Mouse (Mus musculus): ENCODE data around the gene Scarb2. TPM values are rescaled to one million over a fixed set of nuclear protein-coding genes. Genes with fewer than 3 reads are reported as not detected.
"Not testable (repeated sequence)": the region's sequence is repeated elsewhere in the genome, so short reads cannot be mapped to it uniquely, and the experiment has no call there.

The Scarb2 gene
- total RNA-seq (2021) = 10 to 100 TPM; 69.8 to 76.7 TPM
- long read RNA-seq, experiment 1, full-length matches to known transcripts = 32 of 43 reads
- long read RNA-seq, experiment 1, partial matches to known transcripts = 2 of 43 reads
- long read RNA-seq, experiment 1, other reads (novel, unspliced or antisense) = 9 of 43 reads
- long read RNA-seq, experiment 2, full-length matches to known transcripts = 19 of 37 reads
- long read RNA-seq, experiment 2, partial matches to known transcripts = 2 of 37 reads
- long read RNA-seq, experiment 2, other reads (novel, unspliced or antisense) = 16 of 37 reads

DNA sequence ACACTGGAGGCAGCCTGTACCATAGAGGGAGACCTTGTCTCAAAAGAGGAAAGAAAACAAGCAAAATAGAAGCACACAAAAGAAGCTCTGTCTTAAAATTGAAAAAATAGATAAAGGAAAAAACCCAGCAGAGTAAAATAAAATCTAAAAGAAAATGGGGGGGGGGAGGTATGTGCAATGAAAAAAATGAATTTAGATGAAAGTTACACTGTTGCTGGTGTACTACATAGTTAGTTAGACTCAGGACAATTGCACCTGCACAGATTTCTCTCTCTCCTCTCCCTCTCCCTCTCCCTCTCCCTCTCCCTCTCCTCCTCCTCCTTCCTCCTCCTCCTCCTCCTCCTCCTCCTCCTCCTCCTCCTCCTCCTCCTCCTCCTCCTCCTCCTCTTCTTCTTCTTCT lies at the start of gene Scarb2:
Gene Scarb2, minus strand, starts transcription at position 101 of the 400 bp plus-strand sequence.
- DNase-seq = no peak
- intact Hi-C loops (cut with DNase I) = loop anchor here (5.0 kb wide), 1 partner anchor 96 kb away; the partner anchor contains the start of gene Stbd1

DNA sequence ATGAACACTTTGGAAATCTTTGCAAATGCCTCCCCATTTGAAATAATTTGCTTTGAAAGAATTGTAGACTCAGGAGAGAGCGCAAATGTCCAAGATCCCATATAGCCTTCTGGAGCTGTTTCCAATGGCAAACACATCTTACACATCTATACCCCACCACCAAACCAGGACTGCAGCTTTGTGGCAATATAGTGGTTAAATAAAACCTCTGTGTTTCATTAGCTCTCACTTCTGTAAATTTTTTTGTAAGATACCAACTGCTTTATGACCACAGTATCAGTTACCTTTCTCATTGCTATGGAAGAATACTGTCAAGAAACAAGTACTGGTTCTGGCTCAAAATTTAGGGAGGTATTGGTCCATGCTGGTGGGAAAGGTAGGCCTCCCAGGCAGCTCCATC lies 49.3 kb upstream of the Scarb2 start:
- intact Hi-C loops (cut with DNase I) = loop anchor here (5.0 kb wide), 1 partner anchor 36 kb away; no protein-coding TSS in a partner anchor
- no peak for DNase-seq

DNA sequence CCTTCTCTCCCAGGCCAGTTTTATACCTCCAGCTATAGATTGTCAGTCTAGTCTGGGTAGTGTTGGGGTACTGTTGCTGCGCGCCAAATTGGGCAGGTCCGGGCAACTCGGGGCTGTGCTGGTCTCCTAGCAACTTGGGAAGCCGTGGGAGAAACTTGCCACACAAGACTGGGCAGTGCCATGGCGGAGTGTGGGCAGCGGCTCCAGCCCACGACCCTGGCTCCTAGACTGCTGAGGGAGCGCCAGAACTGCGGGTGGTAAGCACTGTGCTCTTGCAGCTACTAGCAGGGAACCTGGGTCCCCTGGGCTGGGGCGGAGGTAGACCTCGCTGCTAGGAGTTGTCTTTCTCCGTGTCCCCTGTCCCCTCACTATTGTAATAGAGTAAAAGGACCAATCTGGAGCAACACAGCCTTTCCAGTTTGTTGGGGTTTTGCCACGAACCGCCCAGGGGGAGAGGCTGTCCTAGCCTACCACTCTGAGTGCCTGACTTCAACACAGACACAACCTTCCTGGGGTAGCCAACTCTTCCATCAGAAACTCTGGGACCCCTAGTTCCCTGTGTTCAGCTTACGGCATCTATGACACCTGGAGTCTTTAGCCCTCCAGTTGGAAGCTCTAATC lies 48.4 kb upstream of the Scarb2 start, which contains the start of gene Fam47e:
Gene Fam47e, plus strand, starts transcription at position 179 of the 621 bp plus-strand sequence.
- no peak for DNase-seq
- intact Hi-C loops (cut with DNase I) = loop anchor here (5.0 kb wide), 2 partner anchors 37 to 93 kb away; no protein-coding TSS in a partner anchor

DNA sequence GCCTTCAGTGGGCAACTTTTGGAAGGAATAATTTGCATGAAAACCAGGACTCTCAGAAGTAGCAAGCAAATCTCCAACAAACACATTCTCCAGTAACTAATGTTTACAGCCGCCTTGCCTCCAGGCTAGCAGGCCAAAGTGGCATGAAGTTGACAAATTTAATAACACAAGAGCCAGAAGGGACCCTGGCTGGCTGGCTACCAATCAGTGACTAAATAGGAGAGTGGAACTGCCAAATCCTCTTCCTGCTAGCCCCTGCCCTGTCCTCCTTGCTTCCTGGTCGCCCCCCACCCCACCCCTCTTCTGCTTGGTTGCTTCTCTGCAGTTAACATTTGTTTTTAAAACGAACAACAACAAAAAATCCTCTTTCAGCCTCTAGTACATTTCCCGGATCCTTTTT lies 47.8 kb upstream of the Scarb2 start:
- intact Hi-C loops (cut with DNase I) = loop anchor here (5.0 kb wide), 1 partner anchor 92 kb away; no protein-coding TSS in a partner anchor
- DNase-seq = no peak

DNA sequence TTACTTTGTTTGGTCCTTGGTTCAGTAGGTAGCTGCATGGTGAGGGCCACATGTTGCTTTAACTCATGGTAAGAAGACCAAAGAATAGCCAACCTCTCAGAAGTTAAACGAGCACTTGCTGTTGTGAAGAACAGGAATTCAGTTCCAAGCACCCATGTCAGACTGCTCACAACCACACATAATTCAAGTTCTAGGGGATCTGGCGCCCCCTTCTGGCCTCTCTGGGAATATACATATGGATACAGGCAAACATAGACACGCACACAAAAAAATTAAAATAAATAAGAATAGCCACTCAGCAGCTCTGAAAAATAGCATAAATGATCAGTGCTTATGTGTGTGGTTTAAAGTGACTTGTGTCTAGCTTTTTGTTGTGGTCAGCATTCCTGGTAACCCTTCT lies 47.3 kb upstream of the Scarb2 start:
- DNase-seq = no peak

DNA sequence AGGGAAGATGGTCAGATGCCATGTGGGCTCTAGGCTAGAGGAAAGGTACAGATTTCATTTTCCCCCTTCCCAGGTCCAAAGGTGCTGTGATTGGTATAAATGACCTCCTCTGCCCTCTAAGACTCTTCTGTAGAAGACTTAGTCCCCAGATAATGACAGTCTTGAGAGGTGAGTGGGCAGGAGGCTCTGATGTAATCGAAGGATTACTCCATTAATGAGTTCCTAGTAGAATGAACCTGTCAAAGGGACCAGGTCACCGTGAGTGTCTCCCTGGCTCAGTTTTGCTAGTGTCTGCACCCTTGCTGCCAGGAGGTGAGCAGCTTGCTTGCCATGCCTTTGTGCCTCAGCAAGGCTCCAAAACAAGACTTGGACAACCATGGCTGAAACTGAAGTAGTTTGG lies 46.0 kb upstream of the Scarb2 start:
- intact Hi-C loops (cut with DNase I) = loop anchor here (5.0 kb wide), 1 partner anchor 90 kb away; no protein-coding TSS in a partner anchor

More for the DNA sequence above, 47.3 kb upstream of the Scarb2 start:
- intact Hi-C loops (cut with DNase I) = loop anchor here (5.0 kb wide), 1 partner anchor 92 kb away; no protein-coding TSS in a partner anchor

DNA sequence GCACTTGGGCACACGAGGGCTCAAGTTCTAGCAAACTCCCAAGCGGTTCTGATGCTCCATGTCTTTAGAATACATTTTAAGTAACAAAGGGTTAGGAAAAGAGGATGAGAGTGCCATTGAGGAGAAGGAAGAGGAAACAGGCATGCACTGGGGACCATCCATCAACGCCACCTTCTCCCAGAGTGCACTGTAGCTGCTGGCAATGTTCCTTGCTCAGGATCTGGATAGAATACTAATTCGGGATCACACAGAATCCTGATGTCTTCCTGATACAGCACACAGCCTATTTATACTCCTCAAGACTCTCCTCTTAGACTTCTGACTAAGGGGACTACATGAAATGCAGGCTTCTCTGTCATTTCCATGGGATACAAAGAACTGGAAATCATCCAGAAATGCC lies 33.1 kb upstream of the Scarb2 start:
- intact Hi-C loops (cut with DNase I) = no loop called here
- no peak for DNase-seq

More for the DNA sequence above, 46.0 kb upstream of the Scarb2 start:
- DNase-seq = no peak

DNA sequence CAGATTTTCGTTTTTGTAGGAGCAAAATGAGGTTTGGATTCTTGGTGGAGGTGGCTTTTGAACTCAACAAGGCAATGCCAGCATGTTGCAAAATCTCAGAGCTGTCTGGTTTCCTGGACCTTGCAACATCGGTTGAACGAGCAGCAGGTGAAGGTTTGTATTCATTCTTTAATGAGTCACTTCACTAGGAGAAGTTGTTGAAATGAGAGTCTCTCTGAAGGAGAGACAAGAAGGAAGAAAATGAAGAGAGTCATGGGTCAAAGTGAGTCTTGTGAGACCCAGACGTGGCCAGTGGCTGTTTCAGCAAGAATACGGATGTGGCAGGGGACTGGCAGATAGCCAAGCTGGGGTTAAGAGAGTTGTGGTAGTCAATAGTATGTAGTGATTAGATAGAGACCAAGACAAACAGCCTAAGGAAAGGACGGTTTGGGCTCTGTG lies 18.2 kb upstream of the Scarb2 start:
- no peak for DNase-seq
- intact Hi-C loops (cut with DNase I) = no loop called here

DNA sequence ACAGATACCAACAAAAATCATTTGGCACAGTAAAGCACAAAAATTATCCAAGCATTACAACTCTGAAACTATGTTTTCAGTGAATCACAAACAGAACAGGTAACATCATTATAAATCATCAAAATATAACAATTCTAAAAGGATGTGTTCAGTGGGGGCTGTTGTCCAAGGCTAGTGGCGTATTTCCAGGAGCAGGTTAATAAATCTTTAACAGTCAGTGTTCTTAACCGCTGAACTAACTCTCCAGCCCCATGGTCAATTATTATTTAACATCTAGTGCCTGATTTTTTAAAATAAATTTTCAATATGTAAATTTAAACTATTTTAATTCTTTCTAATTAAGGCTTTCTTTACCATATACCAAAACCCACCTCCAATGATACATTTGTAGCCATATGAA lies 14.5 kb upstream of the Scarb2 start:
- intact Hi-C loops (cut with DNase I); DNase-seq: not testable (repeated sequence)

DNA sequence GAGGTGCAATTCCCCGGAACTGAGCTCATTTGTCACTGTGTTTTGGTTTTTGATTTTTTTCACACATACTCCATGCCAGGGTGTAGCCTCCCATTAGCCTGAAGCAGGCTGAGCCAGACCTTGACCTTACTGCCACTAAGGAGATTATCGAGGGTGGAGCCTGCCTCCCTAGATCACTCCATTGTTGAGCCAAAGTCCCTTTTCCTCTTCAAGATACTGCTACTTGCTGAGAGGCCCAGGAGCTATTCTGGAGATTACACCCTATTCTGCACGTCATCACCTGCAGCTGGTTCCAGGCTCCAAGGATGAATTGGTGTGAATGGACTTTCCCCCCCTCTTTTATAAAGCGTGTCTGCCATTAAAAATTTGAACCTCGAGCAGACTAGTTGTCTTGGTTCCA lies 5.4 kb upstream of the Scarb2 start:
- intact Hi-C loops (cut with DNase I) = no loop called here
- DNase-seq = no peak

DNA sequence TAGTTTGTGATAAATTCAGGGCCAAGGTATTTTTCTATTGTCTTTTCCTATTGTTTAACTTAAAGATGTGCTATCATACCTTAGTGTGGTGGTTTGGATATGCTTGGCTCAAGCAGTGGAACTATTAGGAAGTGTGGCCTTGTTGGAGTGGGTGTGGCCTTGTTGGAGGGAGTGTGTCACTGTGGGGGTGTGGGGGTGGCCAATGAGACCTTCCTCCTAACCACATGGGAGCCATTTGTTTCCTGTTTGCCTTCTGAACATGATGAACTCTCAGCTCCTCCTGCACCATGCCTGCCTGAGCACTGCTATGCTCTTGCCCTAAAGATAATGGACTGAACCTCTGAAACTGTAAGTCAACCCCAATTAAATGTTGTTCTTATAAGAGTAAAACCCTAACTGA lies 4.6 kb upstream of the Scarb2 start:
- no peak for DNase-seq
- intact Hi-C loops (cut with DNase I) = no loop called here

DNA sequence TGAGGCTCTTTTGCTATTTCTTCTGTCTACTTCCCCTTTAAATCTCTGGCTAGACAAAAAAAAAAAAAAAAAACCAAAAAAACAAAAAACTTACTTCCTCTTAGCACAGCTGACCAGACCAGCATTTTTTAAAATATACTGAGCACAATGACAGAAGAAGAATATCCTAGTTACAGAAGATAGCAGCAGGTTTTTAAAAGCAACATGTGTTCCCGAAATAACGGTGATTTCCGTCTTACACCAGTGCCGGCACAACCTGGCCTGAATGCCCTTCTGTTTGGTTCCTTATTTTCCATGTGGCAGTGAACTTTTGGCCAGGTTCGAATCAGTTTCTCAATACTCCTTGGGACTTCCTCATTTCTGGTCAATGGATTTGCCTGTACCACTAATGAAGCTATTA lies 2.2 kb upstream of the Scarb2 start:
- DNase-seq = no peak
- intact Hi-C loops (cut with DNase I) = loop anchor here (2.0 to 5.0 kb wide), 2 partner anchors 48 to 93 kb away; partner anchors contain the start of gene Stbd1

DNA sequence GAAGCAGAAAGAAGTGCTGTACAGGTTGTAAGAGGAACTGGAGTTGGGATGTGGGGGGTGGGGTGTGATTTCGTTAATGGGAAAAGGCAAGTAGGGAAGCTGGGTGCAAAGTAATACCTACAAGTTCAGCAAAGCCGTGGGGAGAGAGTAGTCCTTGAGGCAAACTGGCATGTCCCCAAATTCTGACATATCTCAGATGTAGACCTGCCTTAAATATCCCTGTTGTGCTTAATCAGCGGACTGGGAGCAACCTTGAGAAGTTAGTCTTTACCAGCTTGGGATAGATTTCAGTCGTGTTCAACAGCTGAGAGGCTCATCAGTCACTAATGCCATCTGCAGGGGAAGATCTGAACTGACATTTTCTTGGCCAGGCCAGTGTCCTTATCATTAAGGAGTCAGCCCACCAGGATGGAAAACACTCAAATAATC lies 318 bp downstream of the Scarb2 start:
- no peak for DNase-seq
- intact Hi-C loops (cut with DNase I) = loop anchor here (5.0 kb wide), 1 partner anchor 96 kb away; the partner anchor contains the start of gene Stbd1

DNA sequence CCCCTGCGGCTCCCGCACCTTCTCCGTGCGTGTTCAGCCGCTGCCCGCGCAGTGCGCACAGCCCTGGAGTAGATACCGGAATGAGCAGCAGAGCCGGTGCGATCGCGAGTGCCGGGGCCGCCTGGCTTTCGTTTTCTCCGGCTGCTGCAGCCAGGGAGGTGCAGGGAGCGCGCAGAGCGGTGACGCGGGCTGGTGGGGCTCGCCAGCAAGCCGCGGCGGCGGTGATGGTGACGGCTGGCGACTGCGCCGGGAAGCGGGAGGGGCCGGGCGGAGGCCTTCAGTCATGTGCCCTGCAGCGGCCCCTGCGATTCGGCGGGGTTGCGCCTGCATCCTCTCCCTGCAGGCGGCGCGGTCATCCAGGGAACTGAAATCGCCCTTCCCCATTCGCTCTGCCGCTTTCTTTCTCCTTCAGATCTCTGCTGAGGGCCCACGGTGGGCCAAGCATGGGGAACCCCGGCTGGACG lies 1.2 kb downstream of the Scarb2 start:
- intact Hi-C loops (cut with DNase I) = loop anchor here (5.0 kb wide), 1 partner anchor 97 kb away; the partner anchor contains the start of gene Stbd1
- peak; percentile 95 to 96 for DNase-seq

DNA sequence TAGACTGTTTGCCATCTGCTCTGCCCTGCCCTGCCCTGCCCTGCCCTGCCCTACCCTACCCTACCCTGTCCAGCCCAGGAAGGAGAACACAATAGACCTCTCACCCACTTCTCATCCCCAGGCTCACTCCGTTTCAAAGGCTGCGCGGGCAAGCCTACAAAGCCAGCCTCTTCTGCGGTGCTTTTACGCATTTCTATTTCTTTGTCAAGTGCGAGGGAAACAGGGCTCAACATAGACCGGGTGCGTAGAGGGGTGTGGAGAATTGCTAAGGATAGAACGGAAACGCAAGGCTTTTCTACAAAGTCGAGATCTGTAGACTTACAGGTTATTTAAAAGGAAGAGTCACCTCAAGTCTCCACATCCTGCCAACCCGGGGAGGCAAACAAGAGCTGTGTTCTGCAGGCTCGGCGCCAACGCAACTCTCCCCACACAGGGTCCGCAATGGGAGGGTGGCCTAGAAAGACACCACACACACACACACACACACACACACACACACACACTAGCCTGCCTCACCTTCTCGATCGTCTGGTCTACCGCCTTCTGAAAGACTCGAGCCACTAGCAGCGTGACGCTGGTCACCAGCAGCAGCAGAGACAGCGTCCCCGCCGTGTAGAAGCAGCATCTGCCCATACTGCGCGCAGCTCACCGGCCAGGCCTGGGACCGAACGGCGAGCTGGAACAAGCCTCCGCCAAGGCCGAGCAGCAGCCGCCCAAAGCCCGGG lies 1.8 kb downstream of the Scarb2 start:
- intact Hi-C loops (cut with DNase I) = loop anchor here (5.0 kb wide), 1 partner anchor 97 kb away; the partner anchor contains the start of gene Stbd1
- DNase-seq = peak in 1 of 2 experiments; percentile 25

DNA sequence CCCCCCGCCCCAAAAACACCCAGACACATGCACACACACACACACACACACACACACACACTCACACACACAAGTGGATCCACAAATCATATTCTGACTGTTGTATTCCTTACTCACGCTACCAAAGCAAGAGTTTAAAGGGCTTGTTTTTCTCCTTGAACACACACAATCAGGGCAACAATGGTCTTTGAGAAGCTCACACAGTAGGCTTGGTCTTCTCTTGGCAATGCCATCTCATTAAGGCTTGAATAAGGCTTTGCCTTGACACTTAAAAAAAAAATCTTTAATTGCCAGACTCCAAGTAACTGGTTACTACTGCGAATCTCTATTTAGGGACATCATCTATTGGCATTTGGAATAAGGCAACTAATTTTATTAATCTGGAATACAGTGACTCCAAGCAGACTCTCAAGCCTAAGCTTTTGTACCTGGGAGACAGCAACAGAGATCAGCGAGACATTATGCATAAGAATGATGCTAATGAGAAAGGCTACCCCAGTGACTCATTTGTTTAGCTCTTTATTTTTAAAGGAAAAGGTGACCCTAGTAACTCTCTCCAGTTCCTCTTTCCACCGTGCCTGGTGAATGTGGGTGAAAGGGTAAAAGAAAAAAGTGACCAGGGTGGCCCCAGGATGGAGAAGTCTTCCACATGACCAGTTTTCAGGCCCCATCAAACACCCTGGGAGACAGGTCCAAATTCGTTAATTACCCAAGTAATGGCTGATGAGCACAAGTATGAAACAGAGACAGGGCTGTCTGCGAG lies 2.6 kb downstream of the Scarb2 start:
- intact Hi-C loops (cut with DNase I) = no loop called here
- DNase-seq = no peak

DNA sequence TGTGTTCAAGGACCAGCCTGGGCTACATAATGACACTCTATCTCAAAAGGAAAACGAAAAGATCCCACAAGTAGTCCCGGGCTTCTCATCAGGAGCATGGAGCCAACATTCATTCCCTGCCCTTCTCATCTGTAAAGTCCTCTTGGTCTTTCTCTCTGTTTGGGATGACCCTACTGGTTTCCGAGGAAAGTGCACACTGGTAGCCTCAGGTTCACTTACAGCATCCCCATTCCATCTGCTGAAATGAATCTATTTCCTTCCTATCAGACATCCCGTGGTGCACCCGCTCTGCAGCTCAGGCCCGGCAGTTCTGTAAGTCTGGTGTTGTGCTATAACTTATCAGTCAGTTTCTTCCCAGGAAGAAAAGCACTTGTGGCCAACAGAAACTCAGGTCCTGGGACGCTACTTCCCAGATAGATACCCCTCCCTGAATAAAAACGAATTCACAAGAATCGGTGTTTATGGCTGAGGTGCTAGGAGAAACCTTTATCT lies 3.2 kb downstream of the Scarb2 start:
- intact Hi-C loops (cut with DNase I) = no loop called here
- no peak for DNase-seq

DNA sequence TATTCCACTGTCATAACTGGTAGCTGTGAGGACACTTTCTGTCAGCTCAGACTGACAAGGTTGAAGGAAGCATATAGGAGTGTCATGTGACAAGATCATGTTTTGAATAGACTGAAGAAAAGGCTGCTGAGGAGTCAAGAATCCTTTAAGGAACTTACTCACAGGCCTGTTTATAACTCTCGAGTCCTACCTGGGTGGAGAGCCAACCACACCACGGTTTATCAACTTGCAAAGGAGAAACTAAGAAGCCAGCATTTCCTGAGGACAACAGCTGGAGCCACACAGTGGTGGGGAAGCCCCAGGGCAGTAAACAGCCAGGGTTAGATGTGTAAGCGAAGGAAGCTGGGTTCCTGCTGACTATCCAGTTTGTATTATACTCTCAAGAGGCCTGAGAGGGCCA lies 7.3 kb downstream of the Scarb2 start:
- intact Hi-C loops (cut with DNase I) = no loop called here
- DNase-seq = no peak

DNA sequence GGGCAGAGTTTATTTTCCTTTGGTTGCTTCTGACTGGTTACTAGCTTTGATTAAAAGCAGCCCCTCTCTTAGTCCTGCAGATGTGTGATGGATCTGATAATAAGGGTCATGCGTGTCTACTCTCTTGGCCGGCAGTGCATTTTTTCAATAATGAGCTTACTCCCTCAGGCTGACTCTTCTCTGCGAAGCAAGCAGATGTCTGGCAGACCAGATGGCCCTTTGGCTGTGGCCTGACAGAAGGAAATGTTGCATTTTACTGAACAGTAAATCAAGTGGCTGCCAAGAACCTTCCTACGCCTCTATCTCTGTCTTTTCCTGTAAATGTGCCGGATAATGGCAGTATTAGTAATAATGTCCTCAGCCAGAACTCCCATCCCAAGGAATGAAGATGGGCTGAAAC lies 8.0 kb downstream of the Scarb2 start:
- intact Hi-C loops (cut with DNase I) = no loop called here
- peak in 1 of 2 experiments; percentile 34 for DNase-seq

DNA sequence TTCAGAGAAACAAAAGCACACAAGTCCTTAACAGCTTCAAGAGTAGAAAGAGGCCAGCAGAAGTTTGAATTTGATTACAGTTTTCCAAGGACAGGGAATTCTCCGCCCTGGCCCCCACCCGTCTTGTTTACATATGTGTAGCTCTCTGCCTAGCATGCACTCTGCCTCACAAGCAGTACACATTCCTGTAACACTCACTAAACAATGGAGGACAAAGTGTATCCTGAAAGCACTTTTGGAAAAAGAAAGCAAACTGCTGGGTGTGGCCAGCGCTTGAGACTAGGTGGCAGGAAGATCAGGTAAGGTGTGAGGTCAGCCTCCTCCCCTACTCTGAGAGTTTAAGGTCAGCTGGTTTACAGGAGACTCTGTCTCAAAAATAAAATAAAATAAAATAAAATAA lies 8.4 kb downstream of the Scarb2 start:
- intact Hi-C loops (cut with DNase I) = no loop called here

More for the DNA sequence above, 8.4 kb downstream of the Scarb2 start:
- no peak for DNase-seq
